Mouse (Mus musculus) left cerebral cortex, postnatal 14 days (tissue): Measurements from ENCODE around the gene Arrdc5. TPM values are rescaled to one million over a fixed set of nuclear protein-coding genes. Genes with fewer than 3 reads are reported as not detected.

ENCODE experiments used
- DNase-seq, 2 experiments: peaks; one replicate each; pipeline ENCODE4 v3.0.0; 2021 to 2022; ENCODE audit warnings: low spot score in 2 of 2, mixed read lengths in 1 of 2
- intact Hi-C: fragments of 180-260 bp; cut with DNase I; formaldehyde crosslinking; loops from one replicate; pipeline ENCODE4 v1.15.1; 2025
- total RNA-seq, 2 experiments: library from RNA; stranded (reverse); gene quantifications; 2 replicates each; pipeline ENCODE4 v1.2.3; 2021

Gene Arrdc5
- total RNA-seq, 2 experiments from 2014 or later: not detected

- intact Hi-C loops: no loop called here
- peak in 1 of 2 experiments; percentile 60 for DNase-seq
These were observed 17.3 kb downstream of the Arrdc5 start for GRCm38 (mm10) chr17:56282802-56283201.

GRCm38 (mm10) chr17:56281193-56281592 is 18.9 kb downstream of the Arrdc5 start:
- intact Hi-C loops: no loop called here

DNA sequence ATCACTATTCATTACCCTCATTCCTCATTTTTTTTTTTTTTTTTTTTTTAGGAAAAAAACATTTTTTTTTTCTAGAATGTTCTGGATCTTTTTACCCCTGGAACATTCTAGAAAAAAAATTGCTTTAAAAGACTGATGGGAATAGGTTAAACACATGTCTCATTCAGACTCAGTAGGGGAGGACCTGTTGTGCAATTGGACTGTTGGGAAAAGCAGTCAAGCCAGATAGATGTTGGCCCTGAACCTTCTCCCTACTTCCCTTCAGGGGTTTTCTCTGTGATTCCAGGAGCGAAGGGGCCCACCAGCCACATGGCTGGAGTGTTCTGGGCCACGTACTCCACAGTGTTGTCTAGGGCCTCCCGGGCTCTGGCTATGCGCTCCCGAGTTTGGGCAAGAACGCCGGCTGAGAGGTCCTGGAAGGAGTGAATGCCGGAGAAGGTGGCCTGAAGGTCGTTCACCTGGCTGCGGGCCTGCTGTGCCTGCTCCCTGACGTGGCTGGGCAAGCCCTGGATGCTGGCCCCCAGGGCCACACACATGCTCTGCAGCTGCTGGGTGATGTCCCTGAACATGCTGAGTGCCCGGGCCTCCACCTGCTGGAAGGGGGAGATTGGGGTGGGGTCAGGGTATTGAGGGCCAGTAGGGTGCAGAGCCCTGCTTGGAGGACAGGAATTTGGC is 20.5 kb downstream of the Arrdc5 start:
- DNase-seq: no peak
- intact Hi-C loops: no loop called here

More at GRCm38 (mm10) chr17:56281193-56281592, 18.9 kb downstream of the Arrdc5 start:
- DNase-seq: no peak

DNA sequence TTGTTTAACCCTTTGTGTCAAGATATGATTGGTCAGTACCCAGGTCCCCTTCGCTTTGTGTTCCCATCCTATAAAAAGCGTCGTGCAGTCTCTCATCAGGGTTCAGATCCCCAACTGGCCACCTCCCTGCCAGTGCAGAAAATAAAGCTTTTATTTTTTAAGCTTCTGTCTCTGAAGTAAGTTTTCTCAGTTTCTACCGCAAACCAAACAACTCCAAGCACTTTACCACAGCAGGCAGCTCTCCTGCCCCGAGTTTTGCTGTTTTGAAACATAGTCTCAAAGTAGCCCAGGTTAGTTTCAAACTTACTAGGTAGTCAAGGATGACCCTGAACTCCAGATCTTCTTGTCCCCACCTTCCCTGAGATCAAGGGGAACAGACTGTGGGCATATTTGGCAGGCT is 21.7 kb downstream of the Arrdc5 start:
- DNase-seq: no peak
- intact Hi-C loops: no loop called here

GRCm38 (mm10) chr17:56277567-56277893 is 22.6 kb downstream of the Arrdc5 start:
- intact Hi-C loops: no loop called here
- DNase-seq: no peak

DNA sequence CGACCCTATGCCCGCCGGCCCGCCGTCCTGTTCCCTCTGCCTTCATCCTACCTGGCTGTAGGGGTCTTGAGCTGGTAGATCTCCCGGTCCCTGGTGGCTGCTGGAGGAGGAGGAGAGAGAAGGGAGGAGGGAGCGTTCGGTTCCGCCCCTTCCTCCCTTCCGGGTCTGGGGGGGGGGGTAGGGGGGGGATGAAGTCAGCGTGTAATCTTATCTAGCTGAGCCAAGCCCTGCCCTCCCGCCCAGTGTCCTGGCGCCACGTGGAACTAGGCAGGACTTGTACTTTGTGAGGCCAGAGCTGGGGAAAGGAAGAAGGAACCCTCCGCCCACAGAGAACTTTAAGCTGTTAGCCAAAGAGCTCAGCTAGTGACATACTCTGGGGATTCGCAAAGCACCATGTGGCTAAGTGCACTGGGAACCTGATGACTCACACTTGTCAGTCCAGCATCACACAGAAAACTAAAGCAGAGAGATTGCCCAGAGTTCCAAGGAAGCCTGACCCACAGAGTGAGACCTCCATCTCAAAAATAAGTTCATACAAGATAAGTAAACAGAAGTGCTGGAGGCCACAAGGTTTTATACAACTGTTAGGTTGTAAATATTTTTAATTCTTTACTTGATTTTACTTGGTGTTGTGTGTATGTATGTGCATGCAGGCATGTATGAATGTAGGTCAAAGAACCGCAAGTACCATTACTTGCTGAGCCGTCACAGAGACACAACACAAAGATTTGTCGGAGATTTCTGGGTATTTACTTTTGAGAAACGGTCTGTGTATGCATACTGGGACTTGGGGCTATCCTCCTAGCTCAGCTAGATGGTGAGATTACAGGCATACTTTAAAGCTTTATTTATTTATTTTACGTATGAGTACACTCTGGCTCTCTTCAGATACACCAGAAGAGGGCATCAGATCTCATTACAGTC is 23.2 kb downstream of the Arrdc5 start, which contains the start of gene Ticam1:
TSS of gene Ticam1 (minus strand) at position 144 of the 924 bp plus-strand sequence.
- intact Hi-C loops: no loop called here
- DNase-seq: peak; percentile 76 to 80

GRCm38 (mm10) chr17:56275842-56276480 is 24.1 kb downstream of the Arrdc5 start:
- DNase-seq: no peak
- intact Hi-C loops: no loop called here

DNA sequence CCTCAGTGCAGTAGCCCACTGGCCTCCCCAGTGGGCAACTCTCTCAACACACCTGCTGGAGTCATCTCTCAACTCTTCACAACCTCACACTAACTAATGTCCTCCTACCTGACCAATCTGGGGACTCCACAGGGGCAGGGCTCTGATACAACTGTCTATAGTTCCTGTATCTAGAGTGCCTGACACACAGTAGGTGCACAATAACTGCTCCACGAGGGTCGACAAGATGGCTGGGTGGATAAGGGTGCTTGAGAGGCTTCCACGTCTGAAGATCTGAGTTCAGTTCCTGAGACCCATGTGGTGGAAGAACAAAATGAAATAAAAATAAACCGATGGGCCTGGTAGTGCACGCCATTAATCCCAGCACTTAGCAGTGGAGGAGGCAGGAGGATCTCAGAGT is 26.1 kb downstream of the Arrdc5 start:
- intact Hi-C loops: no loop called here
- DNase-seq: no peak

DNA sequence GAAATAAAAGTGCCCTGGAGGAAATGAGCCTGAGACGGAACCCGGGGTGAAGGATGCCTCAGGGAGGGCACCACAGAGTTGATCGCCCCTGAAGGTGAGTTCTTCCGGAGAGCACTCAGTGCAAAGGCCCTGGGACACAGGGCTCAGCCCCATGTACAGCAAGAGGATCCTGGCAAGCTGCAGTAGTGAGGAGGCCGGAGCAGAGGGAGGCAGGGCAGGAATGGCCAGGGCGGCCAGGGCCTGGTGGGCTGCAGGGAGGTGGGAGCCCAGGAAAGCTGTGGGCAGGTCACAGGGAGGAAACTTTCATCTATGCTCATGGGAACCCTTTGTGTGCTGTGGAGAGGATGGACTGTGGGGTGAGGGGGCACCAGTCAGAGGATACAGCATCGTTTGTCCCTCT is 26.6 kb downstream of the Arrdc5 start:
- DNase-seq: no peak
- intact Hi-C loops: no loop called here

DNA sequence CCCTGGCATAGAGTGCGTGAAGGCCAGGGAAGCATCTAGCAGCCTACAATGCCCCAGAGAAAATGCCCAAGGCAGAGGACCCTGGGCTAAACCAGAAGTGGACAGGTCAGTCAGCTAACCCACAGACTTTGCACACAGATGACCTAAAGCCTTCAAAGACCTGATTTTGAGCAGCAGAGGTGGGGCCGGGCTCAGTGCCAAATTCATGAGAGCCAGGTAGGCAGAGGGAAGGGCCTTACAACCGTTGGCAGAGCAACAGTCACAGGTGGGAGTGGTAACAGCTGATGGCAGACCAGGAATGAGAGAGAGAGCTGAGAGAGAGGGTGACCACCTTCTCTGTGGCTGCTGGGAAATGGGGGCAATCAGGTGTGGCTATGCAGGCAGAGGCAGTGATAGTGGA is 27.4 kb downstream of the Arrdc5 start:
- no peak for DNase-seq

DNA sequence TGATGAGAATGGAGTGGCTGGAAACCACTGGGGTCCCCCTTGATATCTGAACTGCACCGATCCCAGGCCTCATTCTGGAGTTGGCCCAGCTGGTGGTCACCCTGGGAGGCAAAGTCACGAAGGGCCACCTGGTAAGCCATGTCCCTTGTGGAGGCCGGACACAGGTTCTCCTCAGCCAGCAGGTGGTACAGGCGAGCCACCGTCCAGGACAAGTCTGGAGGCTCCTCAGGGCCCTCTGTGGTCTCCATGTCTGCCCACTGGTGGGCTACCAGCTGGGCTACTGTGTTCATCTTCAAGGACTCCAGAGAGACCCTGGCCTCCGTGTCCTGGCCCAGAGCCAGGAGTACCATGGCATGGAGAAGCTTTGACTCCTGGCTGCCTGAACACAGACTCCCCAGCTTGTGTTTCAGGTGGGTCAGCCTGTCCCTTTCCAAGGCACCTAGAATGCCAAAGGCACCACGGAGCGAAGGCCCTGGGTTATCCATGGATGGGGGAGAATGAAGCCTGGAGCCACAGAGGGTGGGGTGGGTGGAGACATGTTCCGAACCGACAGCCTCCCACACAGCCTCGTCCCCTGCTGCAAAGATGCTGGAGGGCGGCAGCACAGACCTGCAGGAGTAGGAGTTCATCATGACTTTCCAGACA is 28.4 kb downstream of the Arrdc5 start:
- DNase-seq: no peak
- intact Hi-C loops: no loop called here

More for the DNA sequence above, 27.4 kb downstream of the Arrdc5 start:
- intact Hi-C loops: no loop called here

DNA sequence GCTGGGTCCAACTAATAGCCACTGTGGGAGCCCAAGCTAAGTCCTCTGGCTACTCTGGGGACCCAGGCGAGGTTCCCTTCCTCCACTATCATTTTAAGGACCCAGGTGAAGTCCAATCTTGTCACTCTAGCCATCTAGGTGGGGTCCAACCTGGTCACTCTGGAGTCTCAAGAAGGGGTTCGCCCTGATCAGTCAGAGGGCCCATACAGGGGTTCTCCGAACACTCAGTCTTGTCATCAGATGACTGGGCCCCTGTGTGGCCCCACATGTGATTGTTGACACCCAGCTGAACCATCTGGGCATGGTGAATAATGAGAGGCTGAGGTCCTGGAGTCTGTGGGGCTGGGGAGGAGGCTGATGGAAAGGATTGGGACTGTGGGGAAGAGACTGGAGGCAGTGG is 30.3 kb downstream of the Arrdc5 start:
- no peak for DNase-seq
- intact Hi-C loops: no loop called here

- intact Hi-C loops: no loop called here
- DNase-seq: peak; percentile 75 to 89
These were observed 30.9 kb downstream of the Arrdc5 start for GRCm38 (mm10) chr17:56269153-56269630.

- intact Hi-C loops: no loop called here
- peak; percentile 73 to 87 for DNase-seq
These were observed 33.8 kb downstream of the Arrdc5 start for GRCm38 (mm10) chr17:56266271-56266670.

DNA sequence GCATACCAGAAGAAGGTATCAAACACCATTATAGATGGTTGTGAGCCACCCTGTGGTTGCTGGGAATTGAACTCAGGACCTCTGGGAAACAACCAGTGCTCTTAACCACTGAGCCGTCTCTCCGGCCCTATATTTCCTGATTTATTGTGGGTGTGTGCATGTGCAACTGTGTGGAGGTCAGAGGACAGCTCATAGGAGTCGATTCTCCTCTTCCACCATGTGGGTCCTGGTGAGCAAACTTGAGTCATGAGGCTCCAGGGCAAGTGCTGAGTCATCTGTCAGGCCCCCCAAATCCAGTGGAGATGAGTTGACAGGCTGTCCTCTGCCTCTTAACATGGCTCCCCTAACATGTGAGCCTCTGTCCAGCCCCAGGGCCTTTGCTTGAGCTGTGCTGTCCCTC is 34.2 kb downstream of the Arrdc5 start:
- intact Hi-C loops: no loop called here
- DNase-seq: no peak

GRCm38 (mm10) chr17:56265011-56265410 is 35.1 kb downstream of the Arrdc5 start:
- no peak for DNase-seq
- intact Hi-C loops: no loop called here

DNA sequence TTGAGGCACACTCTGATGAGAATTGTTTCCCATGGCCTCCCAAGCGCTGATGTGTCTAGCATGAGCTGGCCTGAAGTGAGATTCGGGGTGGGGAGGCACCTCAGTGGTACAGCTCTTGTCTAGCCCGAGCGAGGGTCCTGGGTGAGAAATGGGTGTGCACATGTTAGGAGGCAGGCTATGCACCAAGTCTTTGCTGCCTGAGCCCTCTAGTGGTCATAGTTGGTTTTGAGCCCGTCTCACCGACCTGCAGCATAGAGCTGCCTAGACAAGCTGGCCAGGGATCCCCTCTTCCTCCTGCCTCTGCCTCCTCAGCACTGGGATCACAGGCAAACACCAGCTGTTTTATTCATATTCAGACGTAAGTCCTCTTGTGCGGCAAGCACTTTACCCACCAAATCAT is 36.1 kb downstream of the Arrdc5 start:
- DNase-seq: peak; percentile 86 to 87
- intact Hi-C loops: no loop called here

DNA sequence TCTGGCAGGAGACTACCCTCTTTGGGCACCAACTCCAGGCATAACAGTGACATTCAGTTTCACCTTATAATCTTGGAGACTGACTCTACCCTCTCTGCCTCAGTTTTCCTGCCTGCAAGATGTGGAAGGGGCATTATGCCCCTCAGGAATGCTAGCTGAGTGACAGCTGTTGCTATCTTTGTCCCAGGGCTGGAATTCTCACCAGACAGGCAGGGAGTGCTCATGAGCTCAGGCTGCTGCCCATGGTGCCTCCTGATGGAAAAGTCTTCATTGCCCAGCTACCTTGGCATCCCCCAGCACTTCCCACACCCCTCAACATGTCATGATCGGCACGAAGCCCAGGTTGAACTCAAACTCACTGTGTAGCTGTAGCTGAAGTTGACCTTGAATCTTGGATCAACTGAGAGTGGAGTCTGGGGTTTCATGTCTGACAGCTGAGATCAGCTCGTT is 37.4 kb downstream of the Arrdc5 start:
- intact Hi-C loops: no loop called here
- DNase-seq: no peak

DNA sequence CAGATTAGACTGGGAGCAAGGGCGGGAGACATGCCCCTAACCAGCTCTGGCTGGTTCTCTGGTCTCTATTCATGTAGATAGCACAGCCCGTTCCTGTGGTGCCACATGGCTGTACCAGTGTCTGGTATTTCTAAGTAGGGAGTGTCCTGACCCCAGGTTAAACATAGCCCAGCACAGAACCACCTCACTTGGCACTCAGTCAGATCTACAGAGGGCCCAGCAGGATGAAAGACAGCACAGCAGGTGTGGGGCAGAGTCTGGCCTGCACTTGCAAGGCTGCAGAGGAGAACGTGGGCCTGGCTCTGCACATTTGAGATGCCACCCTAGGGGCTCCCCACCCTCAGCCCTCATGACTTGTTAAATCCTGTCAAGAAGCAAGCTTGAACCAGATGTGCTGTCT is 38.9 kb downstream of the Arrdc5 start:
- intact Hi-C loops: no loop called here
- no peak for DNase-seq
